Mouse (Mus musculus): ENCODE measurements around the gene Snupn.

DNA sequence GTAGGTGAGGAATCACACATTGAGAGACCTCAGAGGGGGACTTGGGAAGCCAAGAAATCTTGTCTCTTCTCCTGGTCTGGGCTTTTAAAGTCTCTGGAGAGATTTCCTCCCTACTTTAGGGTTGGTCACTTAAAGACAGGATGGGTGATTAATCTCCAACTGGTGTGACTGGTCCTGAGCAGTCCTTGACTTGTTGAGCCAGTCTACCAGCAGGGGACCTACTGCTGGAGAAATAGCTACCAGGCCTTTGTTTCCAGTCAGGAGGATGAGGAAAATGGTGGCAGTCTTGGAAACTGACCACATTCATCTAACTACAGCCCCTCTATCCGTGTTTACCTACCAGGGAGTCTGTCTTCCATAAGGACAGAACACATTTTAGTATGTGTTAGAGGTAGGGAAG, 61.7 kb downstream of the Snupn start:
- TF ChIP-seq EP300 (IDR thresholded peaks at IDR 0.05; ENCODE audit: insufficient read depth, low read depth, low read length): no peak
- no peak for TF ChIP-seq CTCF (IDR thresholded peaks at IDR 0.05; ENCODE audit: low read depth, low read length)

All from ES-Bruce4 (cell line).